Mouse (Mus musculus): Measurements from ENCODE around the gene Efna3.
A peak's percentile ranks its signal among the peaks of the same experiment; 100 is the strongest.

Gene Efna3

DNA sequence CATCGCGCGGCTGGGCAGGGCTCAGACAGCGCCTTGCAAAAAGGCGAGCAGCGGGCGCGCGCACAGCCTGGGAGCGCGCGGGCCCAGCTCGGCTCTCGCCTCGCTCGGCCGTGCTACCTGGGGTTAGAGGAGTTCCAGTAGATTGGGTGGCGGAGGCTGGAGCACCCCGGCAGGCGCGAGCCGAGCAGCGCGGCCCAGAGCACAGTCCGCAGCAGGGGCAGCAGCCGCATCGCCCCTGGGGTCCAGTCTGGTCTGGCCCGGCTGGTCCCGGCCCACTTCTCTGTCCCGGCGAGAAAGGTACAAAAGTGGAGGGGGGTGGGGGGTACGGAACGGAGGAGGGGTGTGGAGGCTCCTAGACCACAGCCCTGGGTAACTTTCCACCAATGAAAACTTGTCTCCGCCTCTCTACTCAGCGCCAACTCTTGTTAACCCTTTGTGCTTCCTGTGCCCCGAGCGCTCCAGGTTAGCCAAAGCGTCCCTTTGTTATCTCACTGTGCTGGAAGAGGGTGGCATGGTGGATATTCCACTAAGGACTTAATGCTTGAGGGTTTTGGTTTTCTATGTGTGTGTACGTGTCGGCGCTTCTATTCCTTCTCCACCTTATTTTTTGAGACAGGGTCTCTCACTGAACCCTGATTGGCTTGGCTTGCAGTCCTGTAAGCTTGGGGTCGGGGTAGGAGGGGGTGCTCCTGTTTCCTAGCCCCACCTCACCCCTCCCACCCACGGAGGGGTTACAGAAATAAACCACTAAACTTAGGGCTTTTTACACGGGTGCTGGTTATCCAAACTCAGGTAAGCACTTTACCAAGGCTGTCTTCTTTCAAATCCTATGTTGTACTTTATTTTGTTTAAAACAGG lies 15.2 kb upstream of the Efna3 start, which contains the start of gene Efna4:
Gene Efna4, minus strand, starts transcription at position 308 of the 858 bp plus-strand sequence.
- DNase-seq (ENCODE audit: low spot score) = no peak

DNA sequence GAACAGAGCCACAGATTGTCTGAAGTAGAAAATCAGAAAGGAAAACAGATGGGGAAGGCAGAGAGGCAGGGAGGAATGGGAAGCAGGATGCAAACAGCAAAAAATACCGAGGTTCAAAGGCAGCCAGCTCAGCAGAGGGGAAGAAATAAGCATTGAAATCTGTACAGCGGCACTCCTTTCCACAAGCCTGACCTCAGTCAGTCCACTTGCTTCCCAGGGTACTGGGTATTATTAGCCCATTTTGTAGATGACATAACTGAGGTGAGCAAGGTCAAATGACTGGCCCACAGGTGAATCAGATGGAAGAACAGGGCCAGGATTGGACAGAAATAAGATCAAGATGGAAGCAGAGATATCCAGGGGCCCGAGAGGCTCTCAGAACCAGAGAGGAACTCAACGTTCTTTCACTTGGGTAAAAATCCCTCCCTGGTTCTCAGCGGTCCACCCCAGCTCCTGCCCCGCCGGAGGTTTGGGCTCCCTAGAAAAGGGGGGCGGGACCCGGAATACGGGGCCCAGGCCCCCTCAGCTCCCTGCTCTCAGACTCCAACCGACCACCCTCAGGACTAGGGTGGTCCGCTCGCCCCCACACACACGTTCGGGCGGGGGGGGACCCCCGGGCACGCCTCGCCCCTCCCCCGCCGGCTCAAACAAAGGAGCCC lies 14.4 kb upstream of the Efna3 start:
- no peak for DNase-seq (ENCODE audit: low spot score)

DNA sequence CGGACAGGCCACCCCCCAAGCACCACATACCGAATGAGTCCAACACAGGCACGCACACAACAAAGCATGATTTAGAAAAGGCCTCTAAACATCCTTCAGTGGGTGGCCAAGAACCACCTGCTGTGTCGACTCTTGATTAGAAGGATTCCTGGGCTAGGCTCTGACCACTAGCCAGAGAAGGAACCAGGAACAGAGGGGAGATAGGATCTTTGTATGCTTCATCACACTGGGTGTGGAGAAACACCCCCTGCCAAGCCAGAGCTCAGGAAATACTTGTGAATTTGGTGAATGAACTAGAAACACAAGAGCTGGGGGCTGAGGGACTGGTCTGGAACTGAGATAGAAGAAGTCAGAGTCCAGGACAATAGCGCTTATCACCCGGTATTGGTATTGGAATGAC lies 13.8 kb upstream of the Efna3 start:
- DNase-seq (ENCODE audit: low spot score) = no peak

DNA sequence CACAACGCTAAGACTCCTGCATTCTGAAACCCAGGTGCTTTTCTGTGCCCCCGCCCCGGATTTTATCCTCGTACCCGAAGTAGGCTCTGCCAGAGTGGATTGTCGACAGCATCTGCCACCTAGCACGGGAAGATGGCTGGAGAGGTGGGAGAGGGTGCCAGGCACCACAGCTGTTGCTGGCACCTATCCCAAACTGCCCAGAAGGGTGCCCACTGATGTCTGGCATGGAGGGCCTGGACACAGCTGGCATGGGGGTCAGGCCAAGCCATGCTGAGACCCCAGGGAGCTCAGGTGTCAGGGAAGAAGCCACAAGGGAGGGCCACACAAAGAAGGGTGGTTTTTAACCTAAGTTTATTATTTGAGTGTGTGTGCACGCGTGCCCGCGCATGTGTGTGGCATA lies 10.3 kb upstream of the Efna3 start:
- no peak for DNase-seq (ENCODE audit: low spot score)

DNA sequence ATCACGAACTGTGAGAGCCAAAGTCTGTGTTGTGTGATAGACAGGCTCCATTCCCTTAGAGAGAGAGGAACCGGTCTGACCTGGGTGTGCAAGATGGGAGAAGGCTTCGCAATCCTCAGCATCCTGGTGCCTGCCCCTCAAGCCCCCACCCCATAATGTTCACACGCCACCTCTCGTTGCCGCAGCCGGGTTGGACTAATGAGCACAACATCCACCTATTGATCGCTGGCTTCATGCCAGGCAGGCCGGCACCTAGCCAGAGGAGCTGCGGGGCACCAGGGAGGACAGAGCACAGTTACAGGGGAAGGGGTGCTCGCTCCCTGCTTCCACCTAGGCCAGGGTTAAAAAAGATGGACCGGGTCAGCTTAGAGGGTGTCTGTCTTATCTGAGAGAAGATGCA lies 9.7 kb upstream of the Efna3 start:
- DNase-seq (ENCODE audit: low spot score) = no peak

DNA sequence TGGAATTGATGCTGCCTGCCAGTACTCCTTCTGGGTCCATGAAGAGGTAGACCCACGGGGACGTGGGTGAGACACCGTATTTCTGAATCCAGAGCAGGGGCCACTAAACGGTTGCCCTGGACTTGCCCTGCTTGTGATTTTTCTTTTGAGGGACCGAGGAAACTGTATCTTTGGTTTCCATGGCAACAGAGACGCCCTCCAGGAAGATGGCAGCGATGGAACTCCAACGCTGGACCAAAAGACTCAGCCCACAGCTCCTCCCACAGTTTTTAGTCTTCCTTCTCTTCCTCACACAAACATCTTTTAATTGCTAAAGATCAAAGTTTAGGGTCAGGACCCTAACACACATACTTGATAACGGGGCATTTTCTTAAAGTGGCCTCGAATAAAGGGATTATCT lies 9.2 kb upstream of the Efna3 start:
- DNase-seq (ENCODE audit: low spot score) = no peak

DNA sequence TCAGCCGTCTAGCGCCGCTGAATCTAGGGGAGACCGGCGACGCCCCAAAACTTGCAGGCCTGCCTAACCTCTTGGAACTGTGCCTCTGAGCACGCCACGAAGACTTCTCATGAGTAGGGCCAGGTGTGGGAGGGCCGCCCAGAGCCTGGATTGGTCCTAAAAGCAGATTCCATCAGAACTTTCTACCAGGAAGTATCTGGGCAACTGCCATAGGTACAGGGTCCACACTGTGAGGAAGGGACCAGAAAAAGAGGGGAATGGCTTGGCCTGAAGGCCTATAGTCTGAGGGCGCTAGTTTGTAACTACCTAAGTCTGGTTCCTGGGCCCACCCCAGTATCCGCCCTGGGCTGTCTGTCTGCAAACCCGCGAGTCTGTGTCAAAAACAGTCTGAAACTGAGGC lies 8.8 kb upstream of the Efna3 start:
- no peak for DNase-seq (ENCODE audit: low spot score)

DNA sequence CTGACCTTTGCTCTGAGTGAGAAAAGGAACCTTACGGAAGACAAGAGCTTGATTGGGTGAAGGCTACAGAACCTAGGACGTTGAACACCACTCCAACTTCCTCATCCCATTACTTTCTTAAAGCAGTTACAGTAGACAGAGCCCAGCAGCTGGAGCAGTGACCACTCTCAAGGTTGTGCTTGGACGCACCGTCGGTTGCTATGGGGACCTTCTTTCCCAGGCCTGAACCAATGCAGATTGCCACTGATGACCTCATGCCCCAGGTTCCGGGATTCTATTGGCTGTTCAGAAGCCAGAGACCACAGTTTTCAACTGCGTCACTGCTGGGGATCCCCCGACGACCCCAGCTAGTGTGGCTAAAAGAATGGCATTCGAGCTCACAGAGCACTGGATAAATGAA lies 8.2 kb upstream of the Efna3 start:
- DNase-seq (ENCODE audit: low spot score) = no peak

DNA sequence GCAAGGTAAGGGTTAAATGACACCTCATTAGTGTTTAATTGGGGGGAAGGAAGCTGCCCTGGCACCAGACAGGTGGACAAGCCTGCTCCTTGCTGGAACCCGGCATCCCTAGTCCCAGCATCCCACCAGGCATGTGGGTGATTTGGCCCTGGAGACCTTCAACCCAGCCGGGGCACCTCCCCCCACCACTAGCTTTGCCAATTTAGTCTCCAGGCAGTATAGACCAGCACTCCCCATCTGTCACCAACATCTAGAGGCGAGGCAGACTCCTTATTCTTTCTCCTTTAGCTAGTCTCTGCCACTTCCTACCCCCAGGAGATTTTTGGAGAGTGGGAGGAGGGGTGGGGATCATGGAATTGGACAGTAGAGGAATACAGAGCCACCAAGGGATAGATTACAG lies 7.6 kb upstream of the Efna3 start:
- DNase-seq (ENCODE audit: low spot score) = no peak

DNA sequence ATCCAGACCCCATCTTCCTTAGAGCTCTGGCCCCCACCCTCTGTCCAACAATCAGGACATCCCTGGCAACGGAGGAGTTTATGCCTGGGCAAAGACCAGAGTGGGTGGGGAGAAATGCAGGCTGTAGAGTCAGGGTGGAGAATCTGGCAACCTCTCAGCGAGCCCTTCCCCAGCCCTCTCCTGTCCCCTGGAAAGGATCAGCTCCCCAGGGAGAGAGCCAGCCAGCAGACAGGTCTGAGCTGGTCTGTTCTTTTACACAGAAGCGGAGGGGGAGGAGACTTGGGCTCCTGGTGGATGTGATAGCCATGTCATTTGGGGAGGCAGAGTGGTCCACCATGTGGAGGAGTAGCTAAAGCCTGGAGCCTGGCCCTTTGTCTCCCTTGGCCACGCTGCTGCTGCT lies 5.9 kb upstream of the Efna3 start:
- no peak for DNase-seq (ENCODE audit: low spot score)

DNA sequence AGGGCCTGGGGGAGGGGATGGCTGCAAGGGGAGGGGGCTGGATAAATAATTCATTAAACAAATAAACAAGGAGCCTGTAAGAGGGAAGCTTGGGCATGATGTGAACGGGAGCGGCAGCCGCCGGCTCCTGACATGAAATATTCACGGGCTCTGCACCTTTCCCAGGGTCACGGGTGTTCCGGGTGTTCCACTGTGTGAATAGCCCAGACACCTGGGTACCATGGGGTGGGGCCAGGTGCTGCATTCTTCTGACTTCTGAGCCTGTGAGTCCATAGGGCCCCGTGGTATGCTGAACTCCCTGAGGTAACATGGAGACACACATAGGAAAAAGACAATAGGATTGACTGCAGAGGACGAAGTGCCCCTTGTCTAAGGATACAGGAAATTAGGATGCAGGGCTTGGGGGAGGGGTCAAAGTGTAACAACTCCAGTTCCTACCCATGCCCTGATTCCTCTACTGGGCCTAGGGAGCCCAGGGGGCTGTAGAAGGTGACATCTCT lies 4.7 kb upstream of the Efna3 start:
- DNase-seq (ENCODE audit: low spot score) = no peak

DNA sequence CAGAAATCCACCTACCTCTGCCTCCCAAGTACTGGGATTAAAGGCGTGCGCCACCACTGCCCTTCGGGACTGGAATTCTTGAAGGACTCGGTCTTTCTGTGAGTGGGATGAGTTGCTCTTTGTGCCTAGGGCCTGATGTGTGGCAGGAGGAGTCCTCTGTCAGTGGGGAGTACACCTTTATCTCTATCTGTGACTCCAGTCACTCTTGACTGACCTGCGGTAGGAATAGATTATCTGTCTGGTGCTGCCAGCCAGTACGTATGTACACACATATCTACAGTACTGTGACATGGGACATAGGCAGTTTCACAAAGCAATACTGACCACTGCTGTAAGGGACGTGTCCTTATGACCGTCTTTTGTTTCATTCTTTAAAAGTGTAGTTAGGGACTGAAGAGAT lies 3.1 kb upstream of the Efna3 start:
- DNase-seq (ENCODE audit: low spot score) = no peak

DNA sequence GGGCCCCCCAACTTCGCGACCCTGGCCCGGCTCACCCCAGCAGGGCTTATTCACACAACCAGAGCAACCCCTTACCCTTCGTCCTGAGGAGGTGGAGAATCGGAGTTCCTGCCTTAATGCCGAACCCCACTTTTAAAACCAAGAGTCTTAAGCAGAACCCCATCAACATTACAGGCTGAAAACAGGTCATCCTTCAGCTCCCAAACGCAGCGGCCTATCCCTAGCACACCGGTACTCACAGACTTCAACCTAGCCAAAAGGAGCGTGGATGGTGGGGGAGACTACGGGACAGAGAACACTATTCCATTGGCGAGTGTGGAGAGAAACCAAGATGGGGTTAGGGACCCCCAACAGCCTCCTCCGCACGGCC lies 649 bp downstream of the Efna3 start:
- DNase-seq (ENCODE audit: low spot score) = no peak

DNA sequence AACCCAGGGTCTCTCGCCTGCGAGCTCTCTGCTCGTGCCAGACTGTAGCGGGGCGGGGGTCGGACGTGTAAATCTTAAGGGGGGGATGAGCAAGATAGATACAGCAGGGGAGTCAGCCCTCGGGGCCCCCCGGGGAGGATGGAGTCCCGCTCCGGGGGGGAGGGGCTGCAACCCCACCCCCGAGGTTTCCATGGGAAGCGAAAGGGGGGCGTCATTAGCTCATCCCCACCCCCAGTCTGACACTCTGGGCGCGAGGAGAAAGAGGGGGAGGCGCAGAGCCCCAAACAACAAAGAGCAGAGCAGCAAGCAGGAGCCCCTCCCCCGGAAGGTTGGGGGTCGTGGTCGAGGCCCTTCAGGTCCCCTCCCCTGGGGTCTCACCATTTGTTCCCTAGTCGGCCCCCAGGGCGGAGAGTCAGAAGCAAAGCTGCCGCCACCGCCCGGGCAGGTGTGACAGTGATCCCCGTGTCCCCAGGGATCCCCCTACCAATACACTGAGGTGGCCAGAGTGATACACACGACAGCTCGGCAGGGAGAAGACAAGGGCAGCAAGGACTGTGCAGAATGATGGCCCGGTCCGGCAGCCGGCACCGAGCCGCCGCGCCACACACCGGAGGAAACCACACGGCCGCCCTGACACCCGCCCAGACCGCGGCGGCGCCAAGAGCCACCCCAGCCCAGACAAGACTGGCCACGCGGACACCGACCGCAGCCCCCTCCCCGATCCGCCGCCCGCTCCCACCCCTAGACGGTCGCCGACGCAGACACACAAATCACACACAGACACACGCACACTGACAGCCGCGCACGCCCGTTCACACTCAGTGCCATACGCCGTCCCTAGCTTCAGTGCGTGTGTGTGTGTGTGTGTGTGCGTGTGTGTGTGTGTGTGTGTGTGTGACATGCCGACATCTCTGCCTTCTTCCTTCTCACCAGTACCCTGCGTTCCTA lies 1.3 kb downstream of the Efna3 start:
- DNase-seq (ENCODE audit: low spot score) = peak; percentile 52

DNA sequence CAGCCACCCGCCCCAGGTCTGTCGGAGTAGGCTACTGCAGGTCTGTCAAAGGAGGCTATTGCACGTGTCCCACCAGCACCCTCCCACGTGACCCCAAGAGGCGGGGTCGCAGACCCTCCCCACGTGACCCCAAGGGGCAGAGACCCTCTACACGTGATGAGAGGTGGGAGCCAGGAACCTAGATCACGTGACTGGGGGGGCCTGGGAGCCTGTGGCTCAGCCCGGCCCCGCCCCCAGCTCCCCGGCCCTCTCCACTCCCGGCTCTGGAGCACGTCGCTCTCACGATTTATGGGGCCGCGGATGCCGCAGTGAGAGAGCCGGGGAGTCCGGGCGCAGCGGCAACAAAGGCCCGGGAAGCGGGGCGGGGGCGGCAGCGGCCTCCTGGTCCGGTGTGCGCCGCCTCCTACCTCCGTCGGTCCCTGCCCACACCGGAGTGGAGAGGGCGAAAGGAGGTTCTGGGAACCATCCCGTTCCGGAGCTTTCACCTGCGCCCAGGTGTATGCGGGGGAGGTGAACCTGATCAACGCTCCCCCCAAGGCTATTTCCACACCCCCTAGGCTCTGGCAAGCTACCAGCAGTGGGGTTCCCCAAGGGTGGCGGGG lies 2.1 kb downstream of the Efna3 start:
- no peak for DNase-seq (ENCODE audit: low spot score)

DNA sequence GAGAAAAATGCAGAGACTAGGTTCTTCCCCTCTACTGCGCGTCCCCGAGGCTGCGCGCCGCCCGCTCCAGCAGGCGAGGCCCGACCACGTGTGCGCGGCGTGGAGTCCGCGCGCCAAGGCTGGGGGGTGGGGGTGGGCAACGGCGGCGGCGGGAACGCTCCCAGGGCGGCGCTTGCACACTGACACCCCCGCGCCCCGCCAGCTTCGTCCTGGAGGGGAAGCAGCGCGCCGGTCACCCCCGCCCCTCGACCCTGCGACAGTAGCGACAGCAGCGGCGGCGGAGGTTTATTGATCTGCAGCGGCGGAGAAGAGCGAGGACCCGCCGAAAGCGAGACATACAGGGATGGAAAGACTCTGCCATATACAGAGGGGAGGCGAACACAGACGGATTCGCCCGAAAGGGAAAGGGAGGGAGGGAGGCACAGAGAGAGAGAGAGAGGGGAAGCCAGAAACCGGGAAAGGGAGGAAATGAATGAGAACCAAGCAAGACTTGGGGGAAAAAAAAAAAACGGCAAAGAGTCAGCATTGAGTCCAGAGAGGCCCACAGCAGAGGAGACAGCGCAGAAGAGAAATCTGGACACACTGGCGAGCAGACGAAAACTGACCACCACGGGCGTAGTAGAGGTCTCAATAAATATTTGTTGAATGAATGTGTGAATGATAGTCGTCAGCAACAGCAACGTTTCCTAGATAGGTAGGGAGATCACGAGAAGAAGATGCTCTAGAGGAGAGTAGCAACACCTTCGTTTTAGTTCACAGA lies 3.0 kb downstream of the Efna3 start:
- DNase-seq (ENCODE audit: low spot score) = no peak

DNA sequence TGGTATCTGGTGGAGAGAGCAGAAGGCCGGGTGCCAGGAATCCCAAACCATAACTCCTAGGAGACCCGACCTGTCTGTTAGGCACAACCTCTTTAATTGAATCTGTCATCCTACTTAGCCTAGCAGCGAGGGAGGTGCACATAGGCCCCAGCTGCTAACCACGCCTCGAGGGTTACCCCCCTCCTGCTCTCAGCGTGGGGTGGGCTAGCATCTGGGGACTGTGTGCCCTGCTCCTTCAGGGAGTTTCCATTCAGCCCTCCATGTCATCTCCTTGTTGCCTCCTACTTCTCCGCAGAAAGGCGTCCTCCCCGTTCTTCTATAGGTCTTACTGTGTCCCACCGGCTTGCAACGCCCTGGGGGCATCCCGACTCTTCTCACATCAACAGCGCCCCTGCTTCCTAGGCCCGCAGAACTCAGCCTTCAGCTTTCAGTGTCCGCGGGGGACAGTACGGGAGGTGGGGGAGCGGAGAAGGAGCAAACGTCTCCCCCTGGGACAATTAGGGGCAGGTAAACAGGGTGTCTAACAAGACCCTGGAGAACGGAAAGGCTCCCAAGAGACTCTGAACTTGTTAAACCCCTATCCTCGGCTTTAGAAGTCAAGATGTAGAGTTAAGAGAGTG lies 3.7 kb downstream of the Efna3 start:
- no peak for DNase-seq (ENCODE audit: low spot score)

DNA sequence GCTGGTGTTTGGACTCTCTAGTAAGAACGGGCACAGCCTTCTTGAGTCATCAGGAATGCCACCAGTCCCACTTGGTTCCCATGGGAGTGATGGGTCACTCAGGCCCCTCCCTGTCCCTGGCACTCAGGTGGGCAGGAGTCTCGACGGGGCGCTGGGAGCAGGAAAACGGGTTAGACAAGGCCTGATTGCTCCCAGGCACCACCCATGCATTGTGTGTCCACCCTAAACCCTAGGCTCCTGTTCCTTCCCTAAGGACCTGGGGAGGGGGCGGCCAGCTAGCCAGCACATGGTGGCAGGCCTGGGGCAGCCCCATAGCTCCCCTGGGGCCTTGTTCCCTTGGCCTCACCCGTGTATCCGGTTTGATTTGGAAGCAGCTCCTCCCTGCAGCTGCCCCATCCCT lies 4.4 kb downstream of the Efna3 start:
- no peak for DNase-seq (ENCODE audit: low spot score)

DNA sequence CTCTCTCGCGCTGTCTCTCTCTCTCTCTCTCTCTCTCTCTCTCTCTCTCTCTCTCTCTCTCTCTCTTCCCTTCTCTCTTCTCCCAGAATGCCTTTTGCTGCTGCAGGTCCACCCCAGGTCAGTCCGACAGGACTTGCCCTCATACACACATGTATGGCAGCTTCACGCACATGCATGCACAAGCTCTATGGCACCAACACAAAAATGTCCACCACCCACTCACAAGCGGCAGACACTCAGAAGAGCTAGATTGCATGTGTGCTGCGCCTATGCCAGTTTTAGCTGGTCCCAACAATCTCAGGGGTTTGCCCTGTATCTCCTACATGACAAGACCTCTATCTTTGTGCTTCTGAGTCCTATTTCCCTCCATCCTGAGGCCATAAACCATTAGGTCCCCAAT lies 5.5 kb downstream of the Efna3 start:
- no peak for DNase-seq (ENCODE audit: low spot score)

DNA sequence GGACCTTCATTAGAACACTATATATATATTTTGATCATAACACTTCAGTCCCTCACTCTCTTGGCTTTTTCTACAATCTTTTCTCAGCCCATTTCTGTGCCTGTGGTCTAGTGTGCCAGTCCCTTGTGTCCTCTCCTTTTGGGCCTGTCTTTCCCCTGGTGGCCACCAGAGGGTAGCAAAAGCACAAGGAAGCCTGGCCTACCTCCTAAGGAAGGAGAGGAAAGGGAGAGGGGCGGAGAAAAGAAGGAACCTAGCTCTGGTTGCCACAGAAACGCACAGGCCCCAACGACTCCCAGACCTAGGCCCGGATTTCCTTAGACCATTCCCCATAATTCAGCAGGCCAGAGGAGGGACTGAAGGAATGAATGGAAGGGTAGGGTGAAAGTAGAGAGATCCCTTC lies 5.9 kb downstream of the Efna3 start:
- DNase-seq (ENCODE audit: low spot score) = peak; percentile 91
